Mouse (Mus musculus): ENCODE results near the gene Ptchd1.

- TF ChIP-seq CTCF (IDR thresholded peaks at IDR 0.05; ENCODE audit: extremely low read depth, insufficient read depth, low read length) (0 out of 2 replicates have a peak, but pooled peaks have one; percentile 32), POLR2A (IDR thresholded peaks at IDR 0.05; ENCODE audit: extremely low read depth, insufficient read depth, low read length) (no peak)
Observed at GRCm38 (mm10) chrX:155643975-155644374, 20.4 kb upstream of the Ptchd1 start.
